ENCODE assay signal across 9 mouse cellular contexts in the genomic region with DNA sequence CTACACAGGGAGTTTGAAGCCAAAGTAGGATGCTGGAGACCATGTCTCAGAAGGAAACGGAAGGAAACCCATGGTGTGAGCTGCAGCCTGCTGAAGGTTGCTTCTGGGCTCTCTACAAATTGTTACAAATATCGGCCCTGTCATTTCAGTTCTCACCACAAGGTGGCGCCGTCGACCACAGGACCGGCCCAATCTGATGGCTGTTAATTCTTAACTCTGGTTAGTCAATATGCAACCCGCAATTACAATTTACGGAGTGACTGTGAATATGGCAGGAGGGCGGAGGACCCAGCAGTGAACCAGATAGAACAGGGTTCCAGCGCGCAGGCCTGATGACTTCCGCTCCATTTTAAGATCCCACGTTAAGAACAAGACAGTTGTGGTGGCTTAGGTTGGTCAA.
DNase-seq lines count a peak whose midpoint lies in the region; ATAC-seq lines count a peak whose summit lies in the region.
"Had no signal": no experiment of that assay in that cellular context is flagged by ENCODE, and none has a peak within 500 bp of the region (broad histone marks: within the 10 kb centered on the region; RNA-seq: fewer than 3 reads in every experiment).

No protein-coding gene starts in this region.

- no peak overlapping the region for H3K27ac ChIP-seq in midbrain, embryonic 14.5 days (replicated peaks; ENCODE audit: low read depth, low read length)
- no peak overlapping the region for H3K27ac ChIP-seq in midbrain, embryonic 15.5 days
- H3K27ac ChIP-seq in hindbrain, embryonic 13.5 days, result 0 out of 2 replicates have a peak overlapping the region, but pooled peaks have one; percentile 13

- no peak overlapping the region for H3K4me3 ChIP-seq in midbrain, embryonic 14.5 days (replicated peaks; ENCODE audit: low read depth, low read length)
- H3K4me3 ChIP-seq in midbrain, embryonic 15.5 days, result no peak overlapping the region
- H3K4me3 ChIP-seq in hindbrain, embryonic 13.5 days, result no peak overlapping the region
- H3K4me3 ChIP-seq: megakaryocyte, embryonic 14.5 days had no signal

- H3K36me3 ChIP-seq in midbrain, embryonic 14.5 days (ENCODE audit: control insufficient read depth, insufficient read depth, low read length), result no peaks in the 10 kb centered on the region
- no peaks in the 10 kb centered on the region for H3K36me3 ChIP-seq in midbrain, embryonic 15.5 days (replicated peaks)
- peaks cover 6% of the 10 kb centered on the region for H3K36me3 ChIP-seq in hindbrain, embryonic 13.5 days

- no peak overlapping the region for H3K9ac ChIP-seq in midbrain, embryonic 14.5 days (replicated peaks; ENCODE audit: low read length)
- no peak overlapping the region for H3K9ac ChIP-seq in midbrain, embryonic 15.5 days
- H3K9ac ChIP-seq in hindbrain, embryonic 13.5 days, result no peak overlapping the region

- no peaks in the 10 kb centered on the region for H3K4me1 ChIP-seq in midbrain, embryonic 14.5 days (ENCODE audit: control insufficient read depth, insufficient read depth, low read length)
- no peaks in the 10 kb centered on the region for H3K4me1 ChIP-seq in midbrain, embryonic 15.5 days
- H3K4me1 ChIP-seq in hindbrain, embryonic 13.5 days (replicated peaks), result peaks cover 7% of the 10 kb centered on the region; the same call in 1 of the 2 replicates

- 40% methylated on average over 13 of the region's 13 CpGs for WGBS in midbrain, embryonic 14.5 days
- 36% methylated on average over 13 of the region's 13 CpGs for WGBS in midbrain, embryonic 15.5 days
- 34% methylated on average over 13 of the region's 13 CpGs for WGBS in hindbrain, embryonic 13.5 days

- H3K27me3 ChIP-seq in midbrain, embryonic 14.5 days (ENCODE audit: control insufficient read depth, insufficient read depth, low read length), result no peaks in the 10 kb centered on the region
- H3K27me3 ChIP-seq in midbrain, embryonic 15.5 days (replicated peaks), result no peaks in the 10 kb centered on the region
- no peaks in the 10 kb centered on the region; the same call in 1 of the 2 replicates for H3K27me3 ChIP-seq in hindbrain, embryonic 13.5 days

- ATAC-seq in midbrain, embryonic 14.5 days (ENCODE audit: low FRiP score, low TSS enrichment), result no peak
- no peak for ATAC-seq in midbrain, embryonic 15.5 days (replicated peaks)
- ATAC-seq in hindbrain, embryonic 13.5 days (ENCODE audit: low FRiP score), result no peak
- no peak for ATAC-seq in activated CD4-positive, CD25-positive, alpha-beta regulatory T cell, adult 4 months

- H3K9me3 ChIP-seq in midbrain, embryonic 14.5 days (ENCODE audit: control insufficient read depth, low read length), result no peaks in the 10 kb centered on the region
- no peaks in the 10 kb centered on the region for H3K9me3 ChIP-seq in midbrain, embryonic 15.5 days
- H3K9me3 ChIP-seq in hindbrain, embryonic 13.5 days, result no peaks in the 10 kb centered on the region

- H3K4me2 ChIP-seq in midbrain, embryonic 14.5 days (ENCODE audit: low read length), result no peak overlapping the region
- H3K4me2 ChIP-seq in midbrain, embryonic 15.5 days, result no peak overlapping the region
- H3K4me2 ChIP-seq in hindbrain, embryonic 13.5 days, result no peak overlapping the region

- peak; percentile 79 for DNase-seq in midbrain, embryonic 14.5 days
- DNase-seq in NIH3T3 (ENCODE audit: low read depth), result peak; percentile 52
- DNase-seq in cerebellum, adult 8-10 months, result peak; percentile 71
- DNase-seq in layer of hippocampus, postnatal 36 days, result peak; percentile 38 to 53
- DNase-seq in ovary, postnatal 36 days (ENCODE audit: low spot score), result peak; percentile 34
